Mouse (Mus musculus) brain, adult 2 months (tissue): ENCODE results near the gene Ptgir.
A peak's percentile ranks its signal among the peaks of the same experiment; 100 is the strongest.

Experiments used
- DNase-seq: peaks from one replicate; pipeline ENCODE4 v3.0.0; 2011; ENCODE audit warnings: low read depth, low spot score

Ptgir gene

DNA sequence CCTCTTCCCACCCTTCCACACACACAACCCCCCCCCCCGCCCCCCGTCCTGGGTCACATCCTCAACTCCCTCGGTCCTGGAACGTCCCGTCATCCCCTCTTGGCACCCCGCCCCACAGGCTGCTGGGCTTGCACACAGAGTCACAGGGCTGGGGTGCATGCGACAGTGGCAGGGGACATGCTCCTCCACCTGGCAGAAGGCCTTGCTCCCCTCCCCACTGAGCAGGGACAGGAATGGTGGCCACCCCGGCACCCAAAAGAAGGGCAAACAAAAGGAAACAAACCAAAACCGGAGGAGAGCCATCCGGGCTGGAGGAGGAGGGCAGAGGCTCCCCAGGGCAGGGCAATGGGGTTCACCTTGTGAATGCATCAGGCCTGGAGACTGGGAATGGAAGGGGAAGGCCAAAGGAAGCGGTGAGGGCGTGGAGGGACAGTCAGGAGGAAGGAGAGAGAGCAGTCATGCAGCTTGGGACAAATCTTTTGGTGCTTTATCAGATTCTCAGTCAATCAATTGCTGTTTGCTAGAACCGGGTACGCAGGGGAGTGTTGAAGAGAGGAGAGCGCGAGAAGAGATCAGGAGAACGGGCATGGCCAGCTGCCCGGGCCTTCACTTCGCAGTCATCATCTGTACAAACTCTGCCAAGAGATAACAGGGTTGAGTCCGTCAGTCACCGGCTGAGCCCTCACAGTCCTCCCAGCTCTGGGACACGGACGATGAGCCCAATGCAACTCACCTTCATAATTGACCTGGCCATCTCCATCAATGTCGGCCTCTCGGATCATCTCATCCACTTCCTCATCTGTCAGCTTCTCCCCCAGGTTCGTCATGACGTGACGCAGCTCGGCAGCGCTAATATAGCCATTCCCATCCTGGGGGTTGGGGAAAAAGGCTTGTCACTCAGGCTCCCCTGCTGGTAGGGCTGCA lies 10.3 kb downstream of the Ptgir start:
- DNase-seq: no peak

- no peak for DNase-seq
These were observed 11.2 kb downstream of the Ptgir start for GRCm38 (mm10) chr7:16917447-16917846.

DNA sequence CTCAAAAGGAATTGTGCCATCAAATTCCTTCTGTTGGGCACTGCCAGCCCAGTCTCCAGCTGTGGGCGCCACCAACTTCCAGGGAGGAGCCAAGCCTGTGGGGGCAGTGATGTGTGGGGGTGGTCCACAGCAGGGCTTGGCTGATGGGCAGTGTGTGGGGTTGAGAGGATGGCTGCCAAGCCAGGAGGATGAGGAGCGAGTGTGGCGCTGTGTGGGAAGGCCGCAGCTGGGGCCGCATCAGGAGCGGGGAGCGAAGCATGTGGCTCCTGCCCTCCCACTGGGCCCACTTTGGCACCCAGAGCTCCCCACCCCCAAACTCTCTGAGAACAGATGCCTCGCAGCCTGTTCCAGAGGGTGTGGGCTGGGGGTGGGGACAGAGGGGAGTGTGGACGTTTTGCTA lies 11.7 kb downstream of the Ptgir start:
- DNase-seq: peak; percentile 83

DNA sequence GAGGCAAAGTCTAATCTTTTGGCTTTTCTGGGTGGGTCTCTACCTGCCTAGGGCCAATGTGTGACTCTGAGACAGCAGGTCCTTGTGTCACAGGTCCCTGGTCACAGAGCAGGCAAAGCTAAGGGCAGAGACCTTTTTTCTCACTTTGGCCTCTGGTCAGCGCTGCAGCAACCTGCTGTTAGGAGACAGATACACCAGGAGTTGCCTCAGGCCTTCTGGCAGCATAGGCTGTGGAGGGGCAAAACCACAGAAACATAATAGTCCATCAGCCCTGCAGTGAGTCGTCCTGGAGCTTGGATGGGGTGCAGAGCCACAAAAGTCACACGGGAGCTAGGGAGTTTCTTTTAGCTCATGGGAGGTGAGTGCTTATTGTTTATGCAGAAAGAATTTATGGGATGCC lies 12.4 kb downstream of the Ptgir start:
- peak; percentile 20 for DNase-seq

- no peak for DNase-seq
These were observed 13.3 kb downstream of the Ptgir start for GRCm38 (mm10) chr7:16919395-16920149.

- DNase-seq: peak; percentile 62
These were observed 13.9 kb downstream of the Ptgir start for GRCm38 (mm10) chr7:16920150-16920579.

DNA sequence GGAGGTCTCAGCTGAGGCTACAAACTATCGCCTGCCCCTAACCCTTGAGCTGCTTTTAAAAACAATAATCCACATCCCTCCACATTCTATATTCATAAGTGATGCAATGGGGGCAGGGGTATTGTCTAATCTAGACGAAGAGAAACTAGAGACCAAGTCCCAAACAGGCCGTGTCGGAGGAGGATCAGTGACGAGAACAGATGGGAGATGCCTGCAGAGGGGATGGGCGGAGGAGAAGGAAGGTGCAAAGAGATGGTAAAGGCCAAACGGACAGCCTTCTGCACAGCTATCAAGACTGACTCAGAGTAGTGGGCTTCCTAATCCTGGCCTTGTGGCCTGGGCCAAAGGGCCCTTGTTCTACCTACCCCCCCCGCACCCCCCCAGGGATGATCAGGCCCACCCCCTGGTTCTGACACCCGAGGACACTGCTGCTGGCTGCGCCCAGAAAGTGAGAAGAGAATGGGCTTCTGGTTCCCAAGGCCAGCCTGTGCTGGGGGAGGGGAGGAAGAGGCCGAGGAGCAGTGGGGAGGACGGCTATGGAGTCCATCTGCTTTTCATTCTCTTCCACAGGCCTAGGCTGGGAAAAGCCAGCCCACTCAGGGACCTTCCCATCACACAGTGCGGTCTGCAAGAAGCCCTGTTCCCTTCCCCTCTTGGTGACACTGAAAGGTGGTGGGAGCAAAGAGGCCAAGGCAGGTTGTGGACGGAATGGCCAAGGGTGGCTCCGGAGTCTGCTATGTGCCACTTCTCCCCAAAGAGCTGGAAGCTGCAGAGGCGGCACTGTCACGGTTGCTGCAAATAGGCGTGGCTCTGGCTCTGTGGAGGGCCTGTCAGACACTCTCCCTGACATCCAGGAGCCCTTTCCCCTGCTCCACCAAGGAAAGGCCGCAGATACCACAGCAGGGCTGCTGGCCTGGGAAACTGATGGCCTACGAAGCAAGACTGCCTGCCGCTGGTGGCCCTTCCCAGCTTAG lies 14.8 kb downstream of the Ptgir start:
- DNase-seq: peak; percentile 79

DNA sequence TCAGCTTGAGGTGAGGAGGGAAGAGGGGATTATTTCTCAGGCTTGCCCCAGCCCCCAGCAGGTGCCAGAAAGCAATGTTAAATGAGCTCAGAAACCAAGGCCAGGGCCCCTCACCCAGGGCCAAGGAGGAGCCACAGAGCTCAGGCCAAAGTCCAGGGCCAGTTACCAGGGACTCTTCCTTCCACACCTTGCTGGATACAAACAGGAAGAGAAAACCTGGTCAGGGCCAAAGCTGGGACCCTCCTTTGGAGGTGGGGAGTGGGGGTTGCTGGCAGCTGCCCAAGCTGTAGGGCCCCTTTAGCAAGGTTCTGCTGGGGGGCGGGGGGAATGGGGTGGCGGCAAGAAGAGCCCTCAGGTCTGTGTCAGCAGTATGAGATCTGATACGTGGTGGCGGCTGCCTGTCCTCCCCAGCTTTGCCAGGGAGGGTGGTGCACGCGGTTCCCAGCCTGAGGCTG lies 15.6 kb downstream of the Ptgir start:
- DNase-seq: peak; percentile 47

DNA sequence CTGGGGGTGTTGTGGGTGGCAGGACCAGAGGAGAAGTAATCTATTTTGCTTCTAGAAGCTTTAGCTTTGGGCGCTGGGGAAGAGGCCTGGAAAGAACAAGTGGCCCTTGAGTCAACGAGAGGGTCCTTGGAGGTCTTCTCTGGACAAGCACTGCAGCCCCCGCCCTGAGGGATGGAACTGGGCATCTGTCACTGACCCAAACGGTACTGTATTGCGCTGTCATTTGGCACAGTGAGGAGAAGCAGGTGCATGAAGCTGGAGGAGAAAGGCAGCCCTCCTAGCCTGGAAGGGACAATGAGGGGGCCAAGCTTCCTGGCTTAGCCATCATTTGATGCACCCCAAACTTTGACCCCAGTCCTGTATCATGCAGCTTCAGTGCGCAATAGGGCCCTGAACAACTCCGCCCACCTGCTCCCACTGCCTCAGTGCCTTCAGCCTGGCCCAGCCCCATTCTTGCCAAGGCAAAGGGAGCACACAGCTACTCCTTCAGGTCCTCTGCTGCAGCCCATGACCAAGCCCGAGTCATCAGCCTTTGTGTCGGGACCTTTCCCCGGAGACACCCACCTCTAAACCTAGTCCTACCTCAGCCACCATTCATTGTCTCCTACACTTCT lies 16.2 kb downstream of the Ptgir start:
- DNase-seq: peak; percentile 82

GRCm38 (mm10) chr7:16923283-16924036 lies 17.2 kb downstream of the Ptgir start:
- no peak for DNase-seq

GRCm38 (mm10) chr7:16924037-16924834 lies 17.9 kb downstream of the Ptgir start, which contains the start of gene Calm3:
Gene Calm3 (minus strand): TSS chr7:16924114.
- peak; percentile 100 for DNase-seq

DNA sequence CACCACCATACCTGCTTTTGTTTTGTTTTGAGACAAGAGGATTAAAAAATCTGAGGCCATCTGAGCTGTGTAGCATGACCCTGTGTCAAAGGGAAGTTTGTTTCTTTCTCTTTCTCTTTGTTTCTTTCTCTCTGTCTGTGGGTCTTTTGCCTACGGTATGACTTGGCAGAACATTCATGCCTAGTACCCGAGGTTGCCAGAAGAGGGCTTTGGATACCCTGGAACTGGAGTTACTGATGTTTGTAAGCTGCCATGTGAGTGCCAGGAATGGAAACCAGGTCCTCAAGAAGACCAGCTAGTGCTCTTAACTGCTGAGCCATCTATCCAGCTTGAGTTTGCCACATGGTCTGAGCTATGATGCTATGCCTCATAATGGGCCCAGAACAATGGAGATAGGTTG lies 22.1 kb downstream of the Ptgir start:
- no peak for DNase-seq

GRCm38 (mm10) chr7:16930850-16931249 lies 24.6 kb downstream of the Ptgir start:
- DNase-seq: peak; percentile 88

- DNase-seq: peak; percentile 96
These were observed 25.8 kb downstream of the Ptgir start for GRCm38 (mm10) chr7:16931968-16932627.

DNA sequence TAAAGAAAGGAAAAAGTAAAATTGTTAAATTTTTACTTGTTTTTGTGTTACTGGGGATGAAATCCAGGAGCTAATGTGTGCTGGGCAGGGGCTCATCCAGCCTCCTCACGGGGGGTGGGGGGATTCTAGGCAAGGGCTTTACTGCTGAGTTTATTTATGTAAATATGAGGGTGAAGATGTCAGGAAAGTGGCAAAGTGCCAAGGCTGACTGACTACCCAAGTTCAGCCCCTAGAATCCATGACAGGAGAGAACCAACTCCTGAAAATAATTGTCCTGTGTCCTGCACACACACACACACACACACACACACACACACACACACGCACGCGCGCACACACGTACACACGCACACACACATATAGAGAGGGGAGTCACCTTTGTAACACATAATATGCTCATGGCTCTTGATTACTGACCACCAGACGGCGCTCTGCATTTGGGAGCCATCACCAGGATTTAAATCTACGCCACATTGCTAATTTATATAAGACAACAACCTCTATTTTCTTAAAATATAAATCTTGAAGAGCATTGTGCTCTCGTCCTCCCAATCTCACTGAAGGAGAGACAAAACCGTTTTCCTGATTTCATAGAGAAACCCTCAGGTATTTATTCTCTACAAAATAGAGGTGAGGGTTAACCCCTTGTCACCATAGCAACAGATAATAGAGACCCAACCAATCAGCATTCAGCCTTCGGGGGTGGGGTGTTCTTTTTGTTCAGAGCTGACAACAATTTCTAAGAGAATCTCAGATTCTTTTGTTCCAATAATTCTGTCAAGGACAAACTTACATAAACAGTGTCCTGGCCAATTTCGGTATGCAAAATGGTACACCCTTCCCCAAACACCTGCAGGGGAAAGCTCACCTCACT lies 26.7 kb downstream of the Ptgir start:
- DNase-seq: peak; percentile 93

DNA sequence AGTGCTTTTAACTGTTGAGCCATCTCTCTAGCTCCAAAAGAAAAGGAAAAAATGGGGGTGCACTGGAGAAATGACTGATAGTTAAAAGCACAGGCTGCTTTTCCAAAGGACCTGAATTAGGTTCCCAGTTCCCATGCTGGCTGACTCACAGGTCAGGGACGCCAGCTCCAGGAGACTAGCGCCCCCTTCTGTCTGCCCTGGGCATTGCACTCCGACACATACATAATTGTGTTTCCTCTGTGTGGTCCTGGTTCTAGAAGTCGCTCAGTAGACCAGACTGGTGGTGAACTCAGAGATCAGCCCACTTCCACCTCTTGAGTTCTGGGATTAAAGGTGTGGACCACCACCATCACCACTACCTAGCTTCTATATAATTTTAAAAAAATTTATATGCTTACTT lies 31.0 kb downstream of the Ptgir start:
- DNase-seq: no peak

DNA sequence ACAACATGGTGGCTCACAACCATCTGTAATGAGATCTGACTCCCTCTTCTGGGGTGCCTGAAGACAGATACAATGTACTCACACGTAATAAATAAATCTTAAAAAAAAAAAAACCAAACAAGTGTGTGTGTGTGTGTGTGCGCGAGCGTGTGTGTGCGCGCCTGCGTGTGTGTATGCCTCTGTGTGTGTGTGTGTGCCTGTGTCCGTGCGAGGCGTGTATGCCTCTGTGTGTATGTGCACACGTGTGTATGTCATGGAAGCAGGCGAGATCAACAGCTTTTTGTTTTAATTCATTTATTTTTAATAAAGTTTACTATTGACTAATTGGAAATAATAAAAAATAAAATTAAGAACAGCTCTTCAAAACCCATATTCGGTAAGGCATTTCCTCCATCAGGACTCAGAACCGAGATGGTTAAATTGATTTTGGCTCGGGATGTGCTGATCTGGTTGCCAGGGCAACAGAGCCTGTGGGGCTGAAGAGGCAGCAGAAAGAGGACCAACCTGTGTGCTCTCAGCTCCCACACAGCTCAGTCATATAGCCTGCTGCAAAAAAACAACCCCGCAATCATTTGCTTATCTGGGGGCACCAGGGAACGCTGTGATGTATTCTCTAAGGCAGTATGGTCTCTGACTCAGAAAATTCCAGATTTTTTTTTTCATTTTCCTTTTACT lies 32.0 kb downstream of the Ptgir start:
- peak; percentile 94 for DNase-seq
